27 mouse cellular contexts compared by ENCODE assay signal in genomic region chr9:80341756-80342155, GRCm38 (mm10).
DNase-seq lines count a peak whose midpoint lies in the region; ATAC-seq and TF ChIP-seq lines count a peak whose summit lies in the region.
"Had no signal": no experiment of that assay in that cellular context is flagged by ENCODE, and none has a peak within 500 bp of the region (broad histone marks: within the 10 kb centered on the region; RNA-seq: fewer than 3 reads in every experiment).

No protein-coding gene starts in this region.

- intact Hi-C loops in heart, postnatal 14 days (cut with DNase I), result no loop called here

- H3K4me1 ChIP-seq in bone marrow macrophage, adult 2 months (ENCODE audit: control insufficient read depth, insufficient read depth, low read length), result no peaks in the 10 kb centered on the region
- H3K4me1 ChIP-seq: embryonic facial prominence, embryonic 12.5 days; forebrain, embryonic 10.5 days; hindbrain, embryonic 13.5 days; limb, embryonic 13.5 days; stomach, embryonic 15.5 days had no signal

- no peak for TF ChIP-seq POLR2A in bone marrow macrophage, adult 2 months (IDR thresholded peaks at IDR 0.05; ENCODE audit: borderline replicate concordance, low read depth, low read length)

- no peak for TF ChIP-seq CTCF in bone marrow macrophage, adult 2 months (IDR thresholded peaks at IDR 0.05; ENCODE audit: low read depth, low read length)

- no peak overlapping the region for H3K27ac ChIP-seq in bone marrow macrophage, adult 2 months (ENCODE audit: insufficient read depth, low read depth, low read length)
- H3K27ac ChIP-seq: embryonic facial prominence, embryonic 12.5 days; forebrain, embryonic 10.5 days; hindbrain, embryonic 13.5 days; limb, embryonic 13.5 days; stomach, embryonic 15.5 days had no signal

- peak overlapping the region; percentile 20; the same call in 1 of the 2 replicates for H3K4me3 ChIP-seq in bone marrow macrophage, adult 2 months (ENCODE audit: insufficient read depth, low read length)
- H3K4me3 ChIP-seq: embryonic facial prominence, embryonic 12.5 days; forebrain, embryonic 10.5 days; hindbrain, embryonic 13.5 days; limb, embryonic 13.5 days; stomach, embryonic 15.5 days had no signal

- peak; percentile 91 for DNase-seq in A20 (ENCODE audit: low read depth, low spot score)
- DNase-seq in CD4-positive helper T cell, adult 2 months (ENCODE audit: low read depth, low spot score), result peak; percentile 7
- DNase-seq in cerebellum, adult 9-10 months, result no peak
- no peak for DNase-seq in heart, postnatal 14 days
- no peak for DNase-seq in left cerebral cortex, adult 18-20 months (ENCODE audit: low spot score in 2 of 2)
- DNase-seq: adrenal gland, adult 8-10 months; cerebellum, adult 8-10 months; cerebellum, postnatal 36 days; embryo, embryonic 11 days; forebrain, postnatal 0 days; gastrocnemius, postnatal 10 days; heart, postnatal 4 days; kidney, adult 11 months; kidney, postnatal 14 days; liver, postnatal 0 days; lung, postnatal 4 days; midbrain, embryonic 14.5 days; retina, postnatal 1 day; right cerebral cortex, postnatal 25 days; thymus, postnatal 14 days had no signal

- ATAC-seq in megakaryocyte, adult 5-6 weeks (ENCODE audit: poor library complexity, severe bottlenecking), result peak; percentile 39
- ATAC-seq: forebrain, postnatal 0 days; liver, postnatal 0 days had no signal

Comparison
In these comparisons a context has a peak if more than half of its experiments do, and no peak if none do; other contexts are left out.
1. DNase-seq: peak in A20 (single experiment) and CD4-positive helper T cell, adult 2 months (single experiment); none in cerebellum, adult 9-10 months (single experiment), heart, postnatal 14 days (0 of 2) and left cerebral cortex, adult 18-20 months (0 of 2).